Mouse (Mus musculus): ENCODE measurements around the gene Mtg2. TPM values are rescaled to one million over a fixed set of nuclear protein-coding genes. Genes with fewer than 3 reads are reported as not detected.
A peak's percentile ranks its signal among the peaks of the same experiment; 100 is the strongest.

Gene Mtg2
- polyA plus RNA-seq, 1 experiment = 19.1 TPM

- no peak for DNase-seq (ENCODE audit: low read depth)
Observed at GRCm38 (mm10) chr2:180051986-180052733, 18.2 kb upstream of the Mtg2 start.

GRCm38 (mm10) chr2:180053001-180053400 is 17.4 kb upstream of the Mtg2 start:
- DNase-seq (ENCODE audit: low read depth) = no peak

- DNase-seq (ENCODE audit: low read depth) = no peak
Observed at GRCm38 (mm10) chr2:180063338-180064131, 6.9 kb upstream of the Mtg2 start.

- peak; percentile 12 for DNase-seq (ENCODE audit: low read depth)
Observed at GRCm38 (mm10) chr2:180069770-180070480, 463 bp upstream of the Mtg2 start.

GRCm38 (mm10) chr2:180071671-180072070 is 1.3 kb downstream of the Mtg2 start:
- no peak for DNase-seq (ENCODE audit: low read depth)

- DNase-seq (ENCODE audit: low read depth) = no peak
Observed at GRCm38 (mm10) chr2:180072886-180073285, 2.5 kb downstream of the Mtg2 start.

- no peak for DNase-seq (ENCODE audit: low read depth)
Observed at GRCm38 (mm10) chr2:180077622-180078021, 7.2 kb downstream of the Mtg2 start.

- DNase-seq (ENCODE audit: low read depth) = no peak
Observed at GRCm38 (mm10) chr2:180080680-180081079, 10.3 kb downstream of the Mtg2 start.

GRCm38 (mm10) chr2:180083063-180083462 is 12.7 kb downstream of the Mtg2 start:
- no peak for DNase-seq (ENCODE audit: low read depth)

- no peak for DNase-seq (ENCODE audit: low read depth)
Observed at GRCm38 (mm10) chr2:180084565-180084964, 14.2 kb downstream of the Mtg2 start.

GRCm38 (mm10) chr2:180085926-180086636 is 15.7 kb downstream of the Mtg2 start:
- no peak for DNase-seq (ENCODE audit: low read depth)

- DNase-seq (ENCODE audit: low read depth) = no peak
Observed at GRCm38 (mm10) chr2:180086637-180087027, 16.2 kb downstream of the Mtg2 start.

- DNase-seq (ENCODE audit: low read depth) = no peak
Observed at GRCm38 (mm10) chr2:180087472-180087871, 17.1 kb downstream of the Mtg2 start.

GRCm38 (mm10) chr2:180090285-180090684 is 19.9 kb downstream of the Mtg2 start:
- DNase-seq (ENCODE audit: low read depth) = no peak

GRCm38 (mm10) chr2:180095711-180096110 is 25.3 kb downstream of the Mtg2 start:
- no peak for DNase-seq (ENCODE audit: low read depth)

- DNase-seq (ENCODE audit: low read depth) = no peak
Observed at GRCm38 (mm10) chr2:180097585-180097984, 27.2 kb downstream of the Mtg2 start.

- DNase-seq (ENCODE audit: low read depth) = no peak
Observed at GRCm38 (mm10) chr2:180098167-180098566, 27.8 kb downstream of the Mtg2 start.

- no peak for DNase-seq (ENCODE audit: low read depth)
Observed at GRCm38 (mm10) chr2:180099529-180099928, 29.1 kb downstream of the Mtg2 start.

- no peak for DNase-seq (ENCODE audit: low read depth)
Observed at GRCm38 (mm10) chr2:180103151-180103977, 33.0 kb downstream of the Mtg2 start.

GRCm38 (mm10) chr2:180103978-180104658 is 33.7 kb downstream of the Mtg2 start, which contains the start of gene Hrh3:
Gene Hrh3, minus strand, starts transcription at chr2:180104488.
- DNase-seq (ENCODE audit: low read depth) = no peak

Measured in gonadal fat pad, adult 2 months (tissue).